Mouse (Mus musculus): ENCODE data around the gene Fxr2.

DNA sequence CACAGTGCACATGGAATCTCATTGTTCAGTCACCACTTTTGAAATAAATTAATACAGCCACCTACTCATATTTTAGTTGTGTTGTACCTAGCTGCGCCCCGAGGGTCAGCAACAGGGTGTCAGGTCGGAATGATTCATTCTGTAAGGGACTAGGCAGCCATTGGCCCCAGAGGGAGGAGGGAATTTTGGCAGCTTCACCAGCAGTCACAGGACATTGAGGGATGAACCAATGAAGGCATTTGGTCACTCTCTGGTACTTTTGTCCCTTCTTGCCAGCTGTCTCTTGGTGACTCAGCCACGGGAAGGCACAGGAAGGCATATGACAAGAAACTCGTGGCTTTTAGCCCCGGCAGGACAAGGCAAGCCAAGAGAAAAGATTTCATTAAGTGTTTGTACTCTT lies 31.0 kb downstream of the Fxr2 start:
- TF ChIP-seq CTCF (IDR thresholded peaks at IDR 0.05; ENCODE audit: insufficient read depth, low read length) (no peak), POLR2A (IDR thresholded peaks at IDR 0.05; ENCODE audit: borderline replicate concordance, extremely low read depth, low read depth, low read length) (no peak)
